Mouse (Mus musculus) ES-E14 (cell line): ENCODE results near the gene Mettl15.

Experiments used
- CHD2 ChIP-seq: IDR thresholded peaks from 2 replicates; pipeline ENCODE4 v1.6.1; 2014; ENCODE audit warnings: mild to moderate bottlenecking, low read depth, low read length, inconsistent platforms
- HCFC1 ChIP-seq: IDR thresholded peaks from 2 replicates; pipeline ENCODE4 v1.6.1; 2012; ENCODE audit warnings: low read length, inconsistent platforms, borderline replicate concordance; ENCODE audit not compliant: insufficient read depth
- MAFK ChIP-seq: IDR thresholded peaks from 2 replicates; pipeline ENCODE4 v1.6.1; 2014; ENCODE audit warnings: mild to moderate bottlenecking, low read depth, low read length, inconsistent platforms; ENCODE audit not compliant: insufficient read depth
- ZC3H11A ChIP-seq: IDR thresholded peaks from 2 replicates; pipeline ENCODE4 v1.6.1; 2012; ENCODE audit warnings: low read depth, mild to moderate bottlenecking, inconsistent platforms, low read length, borderline replicate concordance
- ZNF384 ChIP-seq: IDR thresholded peaks from 2 replicates; pipeline ENCODE4 v1.6.1; 2012; ENCODE audit warnings: low read depth, low read length, inconsistent platforms

DNA sequence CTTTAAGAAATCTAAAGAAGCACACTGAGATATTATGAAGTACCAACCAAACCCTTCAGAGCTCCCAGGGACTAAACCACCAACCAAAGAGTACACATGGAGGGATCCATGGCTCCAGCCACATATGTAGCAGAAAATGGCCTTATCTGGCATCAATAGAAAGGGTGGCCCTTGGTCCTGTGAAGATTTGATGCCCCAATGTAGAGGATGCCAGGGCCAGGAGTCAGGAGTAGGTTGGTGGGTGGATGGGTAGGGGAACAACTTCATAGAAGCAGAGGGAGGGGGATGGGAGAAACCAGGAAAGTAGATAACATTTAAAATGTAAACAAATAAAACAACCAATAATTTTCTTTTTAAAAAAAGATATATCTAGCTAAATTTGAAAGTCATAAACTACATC lies 50.1 kb downstream of the Mettl15 start:
- no peak for TF ChIP-seq HCFC1
- no peak for TF ChIP-seq ZNF384
- no peak for TF ChIP-seq ZC3H11A
- TF ChIP-seq CHD2 = no peak
- no peak for TF ChIP-seq MAFK
